Mouse (Mus musculus) MEL (cell line): Measurements from ENCODE around the gene Mical3.

Source experiments
- CTCF ChIP-seq, 3 experiments: IDR thresholded peaks in 2 of 3; conservative IDR thresholded peaks in 1 of 3; 2 replicates each; pipeline ENCODE4 v1.5.1; 2011 to 2012; ENCODE audit warnings: low read length in 3 of 3, low read depth in 2 of 3, mild to moderate bottlenecking in 2 of 3, improper control_type of control experiment in 1 of 3, inconsistent platforms in 1 of 3, mixed read lengths in 1 of 3, moderate library complexity in 1 of 3; ENCODE audit not compliant: control insufficient read depth in 1 of 3, insufficient read depth in 1 of 3, poor library complexity in 1 of 3, severe bottlenecking in 1 of 3
- ELF1 ChIP-seq: IDR thresholded peaks from 2 replicates; pipeline ENCODE4 v1.6.1; 2014; ENCODE audit warnings: low read depth, mild to moderate bottlenecking, inconsistent platforms, low read length, improper control_type of control experiment, moderate library complexity
- HCFC1 ChIP-seq: IDR thresholded peaks from 2 replicates; pipeline ENCODE4 v1.6.1; 2012; ENCODE audit warnings: low read depth, mild to moderate bottlenecking, inconsistent platforms, low read length, improper control_type of control experiment, moderate library complexity
- JUND ChIP-seq: IDR thresholded peaks from 2 replicates; pipeline ENCODE4 v1.6.1; 2011; ENCODE audit warnings: low read depth, mild to moderate bottlenecking, improper control_type of control experiment, low read length
- MXI1 ChIP-seq: IDR thresholded peaks from 2 replicates; pipeline ENCODE4 v1.6.1; 2011; ENCODE audit warnings: mild to moderate bottlenecking, low read depth, low read length, improper control_type of control experiment
- UBTF ChIP-seq: IDR thresholded peaks from 2 replicates; pipeline ENCODE4 v1.6.1; 2012; ENCODE audit warnings: low read depth, mild to moderate bottlenecking, inconsistent platforms, low read length, improper control_type of control experiment, moderate library complexity, borderline replicate concordance; ENCODE audit not compliant: insufficient read depth
- ZC3H11A ChIP-seq: IDR thresholded peaks from 2 replicates; pipeline ENCODE4 v1.6.1; 2012; ENCODE audit warnings: low read depth, mild to moderate bottlenecking, inconsistent platforms, low read length, improper control_type of control experiment

- no peak for TF ChIP-seq JUND
- no peak for TF ChIP-seq UBTF
- no peak for TF ChIP-seq HCFC1
- no peak for TF ChIP-seq MXI1
- TF ChIP-seq CTCF (IDR thresholded peaks at IDR 0.05 in 2 of 3, conservative IDR thresholded peaks at IDR 0.05 in 1 of 3; ENCODE audit: control insufficient read depth in 1 of 3, insufficient read depth in 1 of 3, low read depth in 2 of 3, low read length in 3 of 3, poor library complexity in 1 of 3, severe bottlenecking in 1 of 3), result no peak
- TF ChIP-seq ZC3H11A, result no peak
- TF ChIP-seq ELF1, result no peak
These were observed 29.3 kb upstream of the Mical3 start for GRCm38 (mm10) chr6:121160126-121160525.
